Mouse (Mus musculus): ENCODE data around the gene Ccser1.

DNA sequence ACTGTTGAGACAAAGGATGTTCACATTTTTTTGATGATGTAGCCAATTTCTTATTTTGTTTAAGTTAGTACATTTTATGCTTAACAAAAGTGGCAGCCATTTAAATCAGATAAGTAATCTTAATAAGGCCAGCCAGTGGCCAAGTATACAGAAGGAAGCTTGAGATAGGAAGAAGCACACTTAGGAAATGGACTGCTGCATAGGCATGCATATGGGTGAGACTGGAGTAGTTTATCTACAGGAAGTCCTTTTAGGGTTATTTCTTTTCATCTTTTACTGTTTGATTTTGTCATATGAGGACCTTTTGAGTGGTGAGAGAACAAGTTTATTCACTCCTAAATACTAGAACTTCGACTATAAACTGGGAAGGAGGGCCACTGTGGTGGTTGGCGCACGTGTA is 582.0 kb downstream of the Ccser1 start:
- TF ChIP-seq CTCF (IDR thresholded peaks at IDR 0.05; ENCODE audit: insufficient read depth, low read depth, low read length) (no peak), POLR2A (IDR thresholded peaks at IDR 0.05; ENCODE audit: insufficient read depth, low read depth, low read length) (no peak)
